Mouse (Mus musculus) myocyte (in vitro differentiated cells): ENCODE results near the gene Zfp362. TPM values are rescaled to one million over a fixed set of nuclear protein-coding genes. Genes with fewer than 3 reads are reported as not detected.

Experiments
- H3K27me3 ChIP-seq: one replicate; pipeline ENCODE4 v1.6.1; 2011; ENCODE audit not compliant: control insufficient read depth, insufficient read depth, insufficient read length
- H3K36me3 ChIP-seq: one replicate; pipeline ENCODE4 v1.6.1; 2011; ENCODE audit not compliant: control insufficient read depth, insufficient read depth
- H3K4me2 ChIP-seq: one replicate; pipeline ENCODE4 v1.6.1; 2011; ENCODE audit warnings: low read depth, control low read depth
- H3K4me3 ChIP-seq: one replicate; pipeline ENCODE4 v1.5.1; 2011; ENCODE audit warnings: mild to moderate bottlenecking, control low read depth, moderate library complexity
- H3K79me2 ChIP-seq: one replicate; pipeline ENCODE4 v1.6.1; 2011; ENCODE audit not compliant: control insufficient read depth, insufficient read depth
- H3ac ChIP-seq: one replicate; pipeline ENCODE4 v1.6.1; 2011; ENCODE audit not compliant: control insufficient read depth, insufficient read length
- CEBPB ChIP-seq: IDR thresholded peaks from 2 replicates; pipeline ENCODE4 v1.6.1; 2011; ENCODE audit warnings: mild to moderate bottlenecking, moderate library complexity; ENCODE audit not compliant: poor library complexity, insufficient read depth, severe bottlenecking
- E2F4 ChIP-seq: IDR thresholded peaks from one replicate; pipeline ENCODE4 v1.6.1; 2011; ENCODE audit warnings: mild to moderate bottlenecking, control low read depth, moderate library complexity; ENCODE audit not compliant: insufficient read depth
- MAX ChIP-seq: IDR thresholded peaks from one replicate; pipeline ENCODE4 v1.6.1; 2011; ENCODE audit warnings: low read depth, mild to moderate bottlenecking, control low read depth
- MYOD1 ChIP-seq, 3 experiments: IDR thresholded peaks; one replicate each; pipeline ENCODE4 v1.6.1; 2011; ENCODE audit warnings: control low read depth in 2 of 3, low read depth in 2 of 3, mild to moderate bottlenecking in 2 of 3, moderate library complexity in 1 of 3; ENCODE audit not compliant: insufficient read length in 2 of 3, control insufficient read depth in 1 of 3
- MYOG ChIP-seq, 3 experiments: IDR thresholded peaks; one replicate each; pipeline ENCODE4 v1.6.1; 2011; ENCODE audit warnings: control low read depth in 2 of 3, low read depth in 2 of 3, mild to moderate bottlenecking in 2 of 3; ENCODE audit not compliant: insufficient read length in 2 of 3, control insufficient read depth in 1 of 3, insufficient read depth in 1 of 3
- POLR2A ChIP-seq: IDR thresholded peaks from one replicate; pipeline ENCODE4 v1.6.1; 2011; ENCODE audit warnings: low read depth, mild to moderate bottlenecking, control low read depth, moderate library complexity; ENCODE audit not compliant: insufficient read length
- POLR2AphosphoS2 ChIP-seq: IDR thresholded peaks from one replicate; pipeline ENCODE4 v1.6.1; 2011; ENCODE audit warnings: low read depth, control low read depth; ENCODE audit not compliant: insufficient read length
- REST ChIP-seq: IDR thresholded peaks from one replicate; pipeline ENCODE4 v1.6.1; 2011; ENCODE audit warnings: mild to moderate bottlenecking, control low read depth, moderate library complexity; ENCODE audit not compliant: insufficient read depth, insufficient read length
- SRF ChIP-seq: IDR thresholded peaks from one replicate; pipeline ENCODE4 v1.6.1; 2011; ENCODE audit warnings: low read depth; ENCODE audit not compliant: control insufficient read depth, insufficient read length
- TCF12 ChIP-seq: IDR thresholded peaks from one replicate; pipeline ENCODE4 v1.6.1; 2011; ENCODE audit warnings: mild to moderate bottlenecking, control low read depth; ENCODE audit not compliant: poor library complexity, insufficient read depth, severe bottlenecking
- TCF3 ChIP-seq: IDR thresholded peaks from one replicate; pipeline ENCODE4 v1.6.1; 2011; ENCODE audit warnings: low read depth, control low read depth; ENCODE audit not compliant: insufficient read length
- USF1 ChIP-seq: IDR thresholded peaks from one replicate; pipeline ENCODE4 v1.6.1; 2011; ENCODE audit warnings: low read depth, mild to moderate bottlenecking, control low read depth, moderate library complexity
- polyA plus RNA-seq: library from polyadenylated mRNA; unstranded; fragments of >200 nt; fragmentation: generic; extraction: Trizol; gene quantifications from one replicate; pipeline ENCODE4 v1.2.1, GENCODE M21; 2012; ENCODE audit warnings: missing spikeins

Gene Zfp362
- polyA plus RNA-seq, 1 experiment, result 12.0 TPM

DNA sequence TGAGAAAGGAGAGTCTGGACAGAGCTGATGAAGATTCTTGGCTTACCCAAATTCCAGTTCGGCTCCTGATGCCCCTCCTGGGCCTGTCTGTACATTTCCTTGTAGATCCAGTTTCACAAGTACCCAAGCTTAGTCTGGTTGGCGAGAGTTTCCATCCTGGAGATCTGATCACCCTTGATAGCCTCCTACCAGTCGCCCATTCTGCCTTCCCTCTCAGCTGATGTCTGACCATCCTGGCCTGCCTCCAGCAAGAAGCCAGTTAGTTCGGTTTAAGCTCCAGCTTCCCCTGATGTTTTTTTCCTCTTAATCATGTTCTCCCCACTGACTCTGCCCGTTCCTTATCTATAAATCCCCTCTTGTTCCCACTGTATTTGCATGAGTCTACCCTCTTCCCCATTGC is 32.4 kb upstream of the Zfp362 start:
- H3K4me3 ChIP-seq, result no peak overlapping the region
- peaks cover 18% of the 10 kb centered on the region for H3K27me3 ChIP-seq
- TF ChIP-seq TCF12 (no peak), E2F4 (no peak), CEBPB (no peak), REST (no peak), USF1 (no peak), MYOG (IDR thresholded peaks at IDR 0.05; ENCODE audit: control insufficient read depth in 1 of 3, insufficient read depth in 1 of 3, insufficient read length in 2 of 3, low read depth in 2 of 3) (no peak), TCF3 (no peak), POLR2A (no peak), POLR2AphosphoS2 (no peak), MAX (no peak), SRF (no peak), MYOD1 (IDR thresholded peaks at IDR 0.05; ENCODE audit: control insufficient read depth in 1 of 3, insufficient read length in 2 of 3, low read depth in 2 of 3) (no peak)
- no peak overlapping the region for H3ac ChIP-seq
- no peak overlapping the region for H3K4me2 ChIP-seq
- no peaks in the 10 kb centered on the region for H3K36me3 ChIP-seq
- no peaks in the 10 kb centered on the region for H3K79me2 ChIP-seq

DNA sequence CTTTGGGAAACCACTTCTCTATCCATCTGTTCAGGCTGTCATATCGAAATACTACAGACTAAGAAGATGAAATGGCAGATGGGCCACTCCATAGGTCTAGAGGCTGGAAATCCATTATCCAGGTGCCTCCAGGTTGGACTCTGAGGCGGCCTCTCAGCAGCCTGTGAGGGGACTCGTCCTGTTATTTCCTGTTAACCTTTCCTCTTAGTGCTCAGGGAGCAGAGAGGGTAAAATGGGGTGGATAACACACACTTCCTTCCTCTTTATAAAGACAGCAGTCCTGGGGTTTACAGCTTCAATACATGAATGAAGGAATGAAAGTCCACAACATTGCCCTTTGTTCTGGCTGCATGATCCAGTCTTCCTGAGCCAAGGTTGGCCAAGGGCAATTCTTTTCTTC is 18.3 kb upstream of the Zfp362 start:
- TF ChIP-seq CEBPB (no peak), REST (no peak), POLR2AphosphoS2 (no peak), POLR2A (no peak), MAX (no peak), MYOG (IDR thresholded peaks at IDR 0.05; ENCODE audit: control insufficient read depth in 1 of 3, insufficient read depth in 1 of 3, insufficient read length in 2 of 3, low read depth in 2 of 3) (no peak), MYOD1 (IDR thresholded peaks at IDR 0.05; ENCODE audit: control insufficient read depth in 1 of 3, insufficient read length in 2 of 3, low read depth in 2 of 3) (no peak), USF1 (no peak), TCF12 (no peak), E2F4 (no peak)
- H3K4me3 ChIP-seq, result no peak overlapping the region
- H3K4me2 ChIP-seq, result no peak overlapping the region
- no peak overlapping the region for H3ac ChIP-seq
- H3K36me3 ChIP-seq, result no peaks in the 10 kb centered on the region
- H3K79me2 ChIP-seq, result no peaks in the 10 kb centered on the region
- H3K27me3 ChIP-seq, result peaks cover 53% of the 10 kb centered on the region

- Histone ChIP-seq H3K27me3 (peaks cover 41% of the 10 kb centered on the region), H3K36me3 (no peaks in the 10 kb centered on the region), H3K4me2 (no peak overlapping the region), H3ac (no peak overlapping the region), H3K4me3 (no peak overlapping the region), H3K79me2 (no peaks in the 10 kb centered on the region)
- TF ChIP-seq REST (no peak), SRF (no peak), TCF12 (no peak), USF1 (no peak), POLR2A (no peak), MYOG (IDR thresholded peaks at IDR 0.05; ENCODE audit: control insufficient read depth in 1 of 3, insufficient read depth in 1 of 3, insufficient read length in 2 of 3, low read depth in 2 of 3) (no peak), POLR2AphosphoS2 (no peak), CEBPB (no peak), MAX (no peak), E2F4 (no peak), MYOD1 (IDR thresholded peaks at IDR 0.05; ENCODE audit: control insufficient read depth in 1 of 3, insufficient read length in 2 of 3, low read depth in 2 of 3) (no peak), TCF3 (no peak)
Measured at GRCm38 (mm10) chr4:128820568-128820967, 14.7 kb upstream of the Zfp362 start.

DNA sequence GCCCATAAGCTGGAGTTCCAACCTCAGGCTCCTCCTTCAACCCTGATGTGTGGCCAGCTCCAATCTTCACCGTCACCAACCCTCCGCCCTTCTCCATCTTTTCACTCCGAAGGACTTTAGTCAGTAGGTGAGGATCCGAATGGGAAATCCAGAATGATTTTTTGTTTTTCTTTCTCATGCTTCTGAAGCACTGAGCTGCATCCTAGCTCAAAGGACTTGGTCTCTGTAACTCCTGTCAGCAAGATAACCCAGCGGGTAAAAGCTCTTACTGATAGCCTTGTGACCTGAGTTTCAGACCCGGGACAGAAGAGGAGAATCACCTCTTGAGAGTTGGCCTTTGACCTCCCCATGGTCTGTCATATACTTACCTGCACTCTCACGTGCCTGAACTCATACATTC is 11.2 kb upstream of the Zfp362 start:
- Histone ChIP-seq H3K36me3 (no peaks in the 10 kb centered on the region), H3K4me2 (no peak overlapping the region), H3K27me3 (peaks cover 10% of the 10 kb centered on the region), H3ac (no peak overlapping the region), H3K4me3 (no peak overlapping the region), H3K79me2 (no peaks in the 10 kb centered on the region)
- TF ChIP-seq USF1 (no peak), REST (no peak), POLR2A (no peak), MYOD1 (IDR thresholded peaks at IDR 0.05; ENCODE audit: control insufficient read depth in 1 of 3, insufficient read length in 2 of 3, low read depth in 2 of 3) (no peak), TCF12 (no peak), POLR2AphosphoS2 (no peak), MYOG (IDR thresholded peaks at IDR 0.05; ENCODE audit: control insufficient read depth in 1 of 3, insufficient read depth in 1 of 3, insufficient read length in 2 of 3, low read depth in 2 of 3) (no peak), MAX (no peak)

- Histone ChIP-seq H3ac (no peak overlapping the region), H3K36me3 (no peaks in the 10 kb centered on the region), H3K27me3 (no peaks in the 10 kb centered on the region), H3K4me3 (peak overlapping the region; percentile 37), H3K4me2 (peak overlapping the region; percentile 89), H3K79me2 (no peaks in the 10 kb centered on the region)
- peak; percentile 35 for TF ChIP-seq POLR2A
- no peak for TF ChIP-seq TCF12
- TF ChIP-seq POLR2AphosphoS2, result peak; percentile 30
- peak; percentile 100 for TF ChIP-seq USF1
Measured at GRCm38 (mm10) chr4:128811382-128812056, 5.7 kb upstream of the Zfp362 start.
